Mouse (Mus musculus): ENCODE results near the gene Upk3b.

Gene Upk3b

GRCm38 (mm10) chr5:136077001-136077550, 38.8 kb downstream of the Upk3b start:
- DNase-seq, result no peak

GRCm38 (mm10) chr5:136078136-136078535, 39.8 kb downstream of the Upk3b start:
- DNase-seq, result no peak

GRCm38 (mm10) chr5:136082345-136082744, 44.0 kb downstream of the Upk3b start:
- DNase-seq, result peak; percentile 25

GRCm38 (mm10) chr5:136083669-136084107, 45.4 kb downstream of the Upk3b start, which contains the start of gene Rasa4:
Gene Rasa4 (plus strand): TSS chr5:136083916.
- DNase-seq, result peak; percentile 97

GRCm38 (mm10) chr5:136084144-136084881, 46.0 kb downstream of the Upk3b start:
- peak; percentile 36 for DNase-seq

GRCm38 (mm10) chr5:136084891-136085651, 46.8 kb downstream of the Upk3b start:
- DNase-seq, result peak; percentile 70

- no peak for DNase-seq
These were observed 48.0 kb downstream of the Upk3b start for GRCm38 (mm10) chr5:136086290-136086689.

GRCm38 (mm10) chr5:136088821-136089575, 50.7 kb downstream of the Upk3b start:
- DNase-seq, result no peak

GRCm38 (mm10) chr5:136091927-136092326, 53.6 kb downstream of the Upk3b start:
- peak; percentile 73 for DNase-seq

- no peak for DNase-seq
These were observed 56.1 kb downstream of the Upk3b start for GRCm38 (mm10) chr5:136094249-136095010.

- DNase-seq, result no peak
These were observed 56.8 kb downstream of the Upk3b start for GRCm38 (mm10) chr5:136095089-136095488.

Measured in thymus, postnatal 14 days (tissue).